Mouse (Mus musculus) MEL (cell line): Measurements from ENCODE around the gene Tsga10. TPM values are rescaled to one million over a fixed set of nuclear protein-coding genes. Genes with fewer than 3 reads are reported as not detected.

Source experiments
- DNase-seq: peaks from one replicate; pipeline ENCODE4 v3.0.0; 2011; ENCODE audit warnings: low read depth, low spot score
- H3K27ac ChIP-seq: 2 replicates; pipeline ENCODE4 v1.5.1; 2012; ENCODE audit warnings: low read depth, mild to moderate bottlenecking, control low read depth, low read length, moderate library complexity; ENCODE audit not compliant: control insufficient read depth
- H3K27me3 ChIP-seq, 2 experiments: fragments of 150-350 bp in 1 of 2; sonication (generic) in 1 of 2; 2 replicates each; pipeline ENCODE4 v1.6.1; 2012; ENCODE audit warnings: low read length in 2 of 2, mild to moderate bottlenecking in 2 of 2, improper control_type of control experiment in 1 of 2, moderate library complexity in 1 of 2; ENCODE audit not compliant: insufficient read depth in 2 of 2, control insufficient read depth in 1 of 2
- H3K36me3 ChIP-seq, 2 experiments: 2 replicates each; pipeline ENCODE4 v1.6.1; 2012 to 2014; ENCODE audit warnings: low read length in 2 of 2, improper control_type of control experiment in 1 of 2, inconsistent platforms in 1 of 2, mild to moderate bottlenecking in 1 of 2; ENCODE audit not compliant: insufficient read depth in 2 of 2, control insufficient read depth in 1 of 2
- H3K4me1 ChIP-seq, 2 experiments: fragments of 150-350 bp in 1 of 2; sonication (generic) in 1 of 2; 2 replicates each; pipeline ENCODE4 v1.6.1; 2012; ENCODE audit warnings: low read length in 2 of 2, improper control_type of control experiment in 1 of 2, mild to moderate bottlenecking in 1 of 2; ENCODE audit not compliant: insufficient read depth in 2 of 2, control insufficient read depth in 1 of 2
- H3K4me3 ChIP-seq, 2 experiments: fragments of 150-350 bp in 1 of 2; sonication (generic) in 1 of 2; 2 replicates each; pipeline ENCODE4 v1.5.1; 2012; ENCODE audit warnings: low read depth in 2 of 2, low read length in 2 of 2, mild to moderate bottlenecking in 2 of 2, moderate library complexity in 2 of 2, control low read depth in 1 of 2, improper control_type of control experiment in 1 of 2; ENCODE audit not compliant: control insufficient read depth in 1 of 2, insufficient read depth in 1 of 2
- H3K79me2 ChIP-seq: 2 replicates; pipeline ENCODE4 v1.6.1; 2012; ENCODE audit warnings: mild to moderate bottlenecking, low read length, moderate library complexity; ENCODE audit not compliant: control insufficient read depth, poor library complexity, insufficient read depth
- H3K9ac ChIP-seq: 2 replicates; pipeline ENCODE4 v1.6.1; 2012; ENCODE audit warnings: low read depth, mild to moderate bottlenecking, control low read depth, low read length, moderate library complexity; ENCODE audit not compliant: control insufficient read depth, poor library complexity, severe bottlenecking
- H3K9me3 ChIP-seq: fragments of 150-350 bp; sonication (generic); replicated peaks from 2 replicates; pipeline ENCODE4 v1.6.1; 2012; ENCODE audit warnings: mild to moderate bottlenecking, low read length, improper control_type of control experiment, moderate library complexity; ENCODE audit not compliant: insufficient read depth
- BHLHE40 ChIP-seq: IDR thresholded peaks from 2 replicates; pipeline ENCODE4 v1.6.1; 2012; ENCODE audit warnings: low read depth, mild to moderate bottlenecking, inconsistent platforms, low read length, improper control_type of control experiment, borderline replicate concordance
- CHD2 ChIP-seq: IDR thresholded peaks from 2 replicates; pipeline ENCODE4 v1.6.1; 2011; ENCODE audit warnings: low read length, improper control_type of control experiment
- CTCF ChIP-seq, 3 experiments: IDR thresholded peaks in 2 of 3; conservative IDR thresholded peaks in 1 of 3; 2 replicates each; pipeline ENCODE4 v1.5.1; 2011 to 2012; ENCODE audit warnings: low read length in 3 of 3, low read depth in 2 of 3, mild to moderate bottlenecking in 2 of 3, improper control_type of control experiment in 1 of 3, inconsistent platforms in 1 of 3, mixed read lengths in 1 of 3, moderate library complexity in 1 of 3; ENCODE audit not compliant: control insufficient read depth in 1 of 3, insufficient read depth in 1 of 3, poor library complexity in 1 of 3, severe bottlenecking in 1 of 3
- E2F4 ChIP-seq: IDR thresholded peaks from 2 replicates; pipeline ENCODE4 v1.6.1; 2011; ENCODE audit warnings: low read depth, low read length, improper control_type of control experiment, borderline replicate concordance
- ELF1 ChIP-seq: IDR thresholded peaks from 2 replicates; pipeline ENCODE4 v1.6.1; 2014; ENCODE audit warnings: low read depth, mild to moderate bottlenecking, inconsistent platforms, low read length, improper control_type of control experiment, moderate library complexity
- EP300 ChIP-seq, 2 experiments: IDR thresholded peaks; 2 replicates each; pipeline ENCODE4 v1.6.1; 2011; ENCODE audit warnings: improper control_type of control experiment in 2 of 2, low read length in 2 of 2, low read depth in 1 of 2, mild to moderate bottlenecking in 1 of 2
- ETS1 ChIP-seq: IDR thresholded peaks from 2 replicates; pipeline ENCODE4 v1.6.1; 2012; ENCODE audit warnings: low read depth, mild to moderate bottlenecking, inconsistent platforms, low read length, improper control_type of control experiment, moderate library complexity
- GATA1 ChIP-seq: IDR thresholded peaks from 2 replicates; pipeline ENCODE4 v1.6.1; 2011; ENCODE audit warnings: low read depth, low read length, improper control_type of control experiment
- KAT2A ChIP-seq: conservative IDR thresholded peaks from 2 replicates; pipeline ENCODE4 v1.6.1; 2012; ENCODE audit warnings: low read depth, low read length, improper control_type of control experiment, inconsistent platforms
- MAFK ChIP-seq: IDR thresholded peaks from 2 replicates; pipeline ENCODE4 v1.6.1; 2011; ENCODE audit warnings: low read depth, mild to moderate bottlenecking, low read length, improper control_type of control experiment, borderline replicate concordance
- MEF2A ChIP-seq: IDR thresholded peaks from 2 replicates; pipeline ENCODE4 v1.6.1; 2014; ENCODE audit warnings: low read depth, mild to moderate bottlenecking, inconsistent platforms, low read length, improper control_type of control experiment; ENCODE audit not compliant: poor library complexity, insufficient replicate concordance, severe bottlenecking; ENCODE audit errors: extremely low read depth
- MXI1 ChIP-seq: IDR thresholded peaks from 2 replicates; pipeline ENCODE4 v1.6.1; 2011; ENCODE audit warnings: mild to moderate bottlenecking, low read depth, low read length, improper control_type of control experiment
- MYC ChIP-seq: IDR thresholded peaks from 2 replicates; pipeline ENCODE4 v1.6.1; 2011; ENCODE audit warnings: low read depth, mild to moderate bottlenecking, low read length, improper control_type of control experiment, moderate library complexity
- NRF1 ChIP-seq: IDR thresholded peaks from 2 replicates; pipeline ENCODE4 v1.6.1; 2014; ENCODE audit warnings: low read depth, mild to moderate bottlenecking, inconsistent platforms, low read length, improper control_type of control experiment, moderate library complexity; ENCODE audit not compliant: poor library complexity, insufficient read depth, severe bottlenecking
- POLR2AphosphoS5 ChIP-seq: IDR thresholded peaks from 2 replicates; pipeline ENCODE4 v1.6.1; 2012; ENCODE audit warnings: low read depth, borderline replicate concordance, mild to moderate bottlenecking, inconsistent platforms, low read length, moderate library complexity, mixed read lengths
- SIN3A ChIP-seq: IDR thresholded peaks from 2 replicates; pipeline ENCODE4 v1.6.1; 2012; ENCODE audit warnings: low read length, improper control_type of control experiment, inconsistent platforms
- TAL1 ChIP-seq: IDR thresholded peaks from 2 replicates; pipeline ENCODE4 v1.6.1; 2012; ENCODE audit warnings: mild to moderate bottlenecking, inconsistent platforms, low read length, moderate library complexity, mixed read lengths
- TBP ChIP-seq: IDR thresholded peaks from 2 replicates; pipeline ENCODE4 v1.8.0; 2011; ENCODE audit warnings: low read depth, low read length, improper control_type of control experiment
- TCF12 ChIP-seq: IDR thresholded peaks from 2 replicates; pipeline ENCODE4 v1.6.1; 2014; ENCODE audit warnings: low read depth, mild to moderate bottlenecking, inconsistent platforms, low read length, improper control_type of control experiment, moderate library complexity
- UBTF ChIP-seq: IDR thresholded peaks from 2 replicates; pipeline ENCODE4 v1.6.1; 2012; ENCODE audit warnings: low read depth, mild to moderate bottlenecking, inconsistent platforms, low read length, improper control_type of control experiment, moderate library complexity, borderline replicate concordance; ENCODE audit not compliant: insufficient read depth
- USF1 ChIP-seq: IDR thresholded peaks from 2 replicates; pipeline ENCODE4 v1.6.1; 2014; ENCODE audit warnings: low read depth, mild to moderate bottlenecking, inconsistent platforms, low read length, improper control_type of control experiment, moderate library complexity
- USF2 ChIP-seq, 2 experiments: IDR thresholded peaks; 2 replicates each; pipeline ENCODE4 v1.6.1; 2011 to 2012; ENCODE audit warnings: improper control_type of control experiment in 2 of 2, low read length in 2 of 2, borderline replicate concordance in 1 of 2, inconsistent platforms in 1 of 2, low read depth in 1 of 2, mild to moderate bottlenecking in 1 of 2; ENCODE audit not compliant: insufficient read depth in 1 of 2
- ZC3H11A ChIP-seq: IDR thresholded peaks from 2 replicates; pipeline ENCODE4 v1.6.1; 2012; ENCODE audit warnings: low read depth, mild to moderate bottlenecking, inconsistent platforms, low read length, improper control_type of control experiment
- ZKSCAN1 ChIP-seq: IDR thresholded peaks from 2 replicates; pipeline ENCODE4 v1.6.1; 2012; ENCODE audit warnings: low read depth, mild to moderate bottlenecking, inconsistent platforms, low read length, improper control_type of control experiment, moderate library complexity
- ZMIZ1 ChIP-seq: IDR thresholded peaks from 2 replicates; pipeline ENCODE4 v1.6.1; 2012; ENCODE audit warnings: low read depth, mild to moderate bottlenecking, inconsistent platforms, low read length, improper control_type of control experiment, moderate library complexity
- ZNF384 ChIP-seq: IDR thresholded peaks from 2 replicates; pipeline ENCODE4 v1.6.1; 2012; ENCODE audit warnings: low read depth, mild to moderate bottlenecking, inconsistent platforms, low read length, improper control_type of control experiment
- polyA plus RNA-seq, 2 experiments: library from polyadenylated mRNA; stranded (reverse) in 1 of 2; unstranded in 1 of 2; fragments of >175 nt in 1 of 2; fragments of >200 nt in 1 of 2; gene quantifications; 2 replicates each; pipeline versions ENCODE4 v1.2.1 to v1.2.4; 2012; ENCODE audit warnings: low replicate concordance in 2 of 2, low read depth in 1 of 2; ENCODE audit not compliant: insufficient read length in 2 of 2, insufficient read depth in 1 of 2, missing spikeins in 1 of 2
- total RNA-seq: library from RNA; depleted of rRNA; stranded (reverse); fragments of 300-350 nt; gene quantifications from 2 replicates; pipeline ENCODE4 v1.2.3, GENCODE M21; 2012

Gene Tsga10
- total and polyA plus RNA-seq, 3 experiments = 0.35 to 0.64 TPM; not detected in 1

DNA sequence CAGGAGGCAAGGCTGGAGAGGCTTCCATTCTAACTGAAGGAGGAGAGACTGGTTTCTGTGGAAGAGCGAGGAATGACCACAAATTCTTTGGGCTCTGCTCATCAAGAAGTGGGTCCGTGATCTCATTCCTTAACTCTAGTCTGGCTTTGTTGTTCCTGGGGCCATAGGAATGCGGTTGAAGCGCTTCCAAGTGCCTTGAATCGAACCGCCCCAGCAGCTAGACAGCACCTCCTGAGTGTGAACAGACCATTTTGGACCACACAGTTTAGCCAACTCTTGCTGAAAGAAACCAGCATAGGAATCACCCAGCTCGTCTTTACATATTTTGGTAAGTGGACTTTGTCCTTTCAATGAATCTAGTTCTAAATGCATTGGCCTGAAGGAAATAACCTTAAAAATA is 5.5 kb upstream of the Tsga10 start, which contains the start of gene Lipt1:
Lipt1 (plus strand) TSS at position 35 of the 400 bp plus-strand sequence.
- H3K27ac ChIP-seq = peak within 1 kb of the TSS; percentile 89
- H3K9me3 ChIP-seq = no peaks in the 10 kb centered on the region
- DNase-seq = no peak
- H3K79me2 ChIP-seq = no peaks in the 10 kb centered on the region; the same call in 1 of the 2 replicates
- H3K4me3 ChIP-seq = peak within 1 kb of the TSS; percentile 81 to 82
- H3K27me3 ChIP-seq = no peaks in the 10 kb centered on the region
- TF ChIP-seq USF2 (IDR thresholded peaks at IDR 0.05; ENCODE audit: borderline replicate concordance in 1 of 2, insufficient read depth in 1 of 2, low read depth in 1 of 2, low read length in 2 of 2) (no peak), MYC (no peak), MEF2A (no peak), E2F4 (no peak), CHD2 (no peak), TBP (no peak), USF1 (no peak), MXI1 (no peak), BHLHE40 (no peak), ELF1 (no peak), TAL1 (no peak), KAT2A (no peak), MAFK (no peak), ZC3H11A (no peak), ETS1 (no peak), UBTF (no peak), NRF1 (no peak), POLR2AphosphoS5 (no peak), ZNF384 (no peak), GATA1 (no peak)
- H3K9ac ChIP-seq = peak within 1 kb of the TSS; percentile 78
- H3K4me1 ChIP-seq = peaks cover 2 to 13% of the 10 kb centered on the region in 2 experiments; a peak in 3 of 4 replicates
- H3K36me3 ChIP-seq = peaks cover 0 to 13% of the 10 kb centered on the region in 2 experiments; a peak in 2 of 4 replicates

DNA sequence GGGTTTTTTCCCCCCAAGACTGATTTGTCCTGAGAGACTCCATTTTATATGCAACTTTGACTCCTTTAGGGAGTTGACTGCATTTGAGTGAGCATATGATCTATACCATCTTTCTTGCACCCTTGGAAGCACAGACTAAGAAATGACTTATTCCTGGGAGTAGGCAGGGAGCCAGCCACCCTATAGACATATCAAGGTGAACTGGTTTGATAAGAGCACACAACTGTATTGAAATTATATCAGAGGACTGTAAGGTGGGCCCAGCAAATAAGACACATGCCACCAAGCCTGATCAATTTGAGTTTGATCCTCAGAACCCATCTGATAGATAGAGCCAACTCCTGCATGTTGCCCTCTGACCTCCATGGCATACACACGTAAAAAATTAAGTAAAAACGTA is 3.1 kb upstream of the Tsga10 start:
- Histone ChIP-seq H3K36me3 (peaks cover 0 to 16% of the 10 kb centered on the region in 2 experiments; a peak in 2 of 4 replicates), H3K9ac (no peak overlapping the region; the same call in 1 of the 2 replicates), H3K9me3 (no peaks in the 10 kb centered on the region), H3K27ac (peak overlapping the region; percentile 73), H3K4me3 (peak overlapping the region in 1 of 2 experiments; percentile 53; a peak in 2 of 4 replicates), H3K27me3 (no peaks in the 10 kb centered on the region), H3K4me1 (peaks cover 5 to 15% of the 10 kb centered on the region in 2 experiments; a peak in 3 of 4 replicates), H3K79me2 (peaks cover 2% of the 10 kb centered on the region; the same call in 1 of the 2 replicates)
- peak; percentile 46 for DNase-seq
- TF ChIP-seq USF1 (no peak), GATA1 (peak; percentile 40; the same call in 1 of the 2 replicates), TCF12 (peak; percentile 52; the same call in 1 of the 2 replicates), SIN3A (no peak), EP300 (IDR thresholded peaks at IDR 0.05; ENCODE audit: low read depth in 1 of 2, low read length in 2 of 2) (peak; percentile 49 to 53; a peak in 3 of 4 replicates), ZKSCAN1 (no peak), MAFK (no peak), TAL1 (peak; percentile 37; the same call in 1 of the 2 replicates), ETS1 (0 out of 2 replicates have a peak, but pooled peaks have one; percentile 11), CTCF (IDR thresholded peaks at IDR 0.05 in 2 of 3, conservative IDR thresholded peaks at IDR 0.05 in 1 of 3; ENCODE audit: control insufficient read depth in 1 of 3, insufficient read depth in 1 of 3, low read depth in 2 of 3, low read length in 3 of 3, poor library complexity in 1 of 3, severe bottlenecking in 1 of 3) (no peak), ELF1 (no peak), ZMIZ1 (no peak)
